7 mouse cellular contexts compared by ENCODE assay signal in genomic region chr17:48041351-48042287, GRCm38 (mm10). TPM values are rescaled to one million over a fixed set of nuclear protein-coding genes. Genes with fewer than 3 reads are reported as not detected.
DNase-seq lines count a peak whose midpoint lies in the region; ATAC-seq and TF ChIP-seq lines count a peak whose summit lies in the region.

No protein-coding gene starts in this region.

- intact Hi-C loops in left cerebral cortex, adult 2 months (cut with DNase I): loop anchor here (2.0 kb wide), 1 partner anchor 117 kb away; the partner anchor contains the start of gene Foxp4

- no peaks in the 10 kb centered on the region for H3K9me3 ChIP-seq in ES-E14 (ENCODE audit: control insufficient read depth, insufficient read depth, low read depth, low read length)
- H3K9me3 ChIP-seq in forebrain, postnatal 0 days (ENCODE audit: low read length): no peaks in the 10 kb centered on the region
- no peaks in the 10 kb centered on the region for H3K9me3 ChIP-seq in hindbrain, embryonic 14.5 days (ENCODE audit: control insufficient read depth, low read length)

- no peaks in the 10 kb centered on the region for H3K36me3 ChIP-seq in ES-E14 (ENCODE audit: control insufficient read depth, insufficient read depth, low read length, poor library complexity, severe bottlenecking)
- H3K36me3 ChIP-seq in forebrain, postnatal 0 days (ENCODE audit: insufficient read depth): no peaks in the 10 kb centered on the region
- H3K36me3 ChIP-seq in hindbrain, embryonic 14.5 days (replicated peaks; ENCODE audit: control insufficient read depth, insufficient read depth): no peaks in the 10 kb centered on the region
- H3K36me3 ChIP-seq in small intestine, adult 2 months (ENCODE audit: control insufficient read depth, insufficient read depth, low read length): no peaks in the 10 kb centered on the region

- WGBS in bone marrow, adult 2 months: 10% methylated on average over 29 of the region's 29 CpGs
- WGBS in forebrain, postnatal 0 days: 11% methylated on average over 29 of the region's 29 CpGs
- 4% methylated on average over 29 of the region's 29 CpGs for WGBS in hindbrain, embryonic 14.5 days
- 10% methylated on average over 29 of the region's 29 CpGs for WGBS in small intestine, adult 2 months

- peaks cover 12% of the 10 kb centered on the region for H3K27me3 ChIP-seq in forebrain, postnatal 0 days (ENCODE audit: insufficient read depth, low read length)
- peaks cover 38% of the 10 kb centered on the region for H3K27me3 ChIP-seq in hindbrain, embryonic 14.5 days (ENCODE audit: control insufficient read depth, insufficient read depth, low read length)
- no peaks in the 10 kb centered on the region for H3K27me3 ChIP-seq in small intestine, adult 2 months (ENCODE audit: control insufficient read depth, insufficient read depth, low read length)

- TF ChIP-seq POLR2A in bone marrow, adult 2 months (IDR thresholded peaks at IDR 0.05; ENCODE audit: borderline replicate concordance, control insufficient read depth, low read depth, low read length): no peak; the same call in 1 of the 2 replicates
- peak; percentile 47; the same call in 1 of the 2 replicates for TF ChIP-seq POLR2A in small intestine, adult 2 months (IDR thresholded peaks at IDR 0.05; ENCODE audit: low read depth, low read length)

- H3K4me2 ChIP-seq in forebrain, postnatal 0 days (ENCODE audit: low read depth): peak overlapping the region; percentile 31
- H3K4me2 ChIP-seq in hindbrain, embryonic 14.5 days (replicated peaks): peak overlapping the region; percentile 26

- in situ Hi-C loops in ES-E14 (cut with MboI; ENCODE audit: low sequenced_read_pairs in 2 of 2, unreplicated experiment in 2 of 2): no loop called here

- peaks cover 5 to 12% of the 10 kb centered on the region in 2 experiments for H3K4me1 ChIP-seq in ES-E14 (ENCODE audit: control insufficient read depth in 2 of 2, insufficient read depth in 2 of 2, low read length in 2 of 2, poor library complexity in 1 of 2)
- peaks cover 3% of the 10 kb centered on the region for H3K4me1 ChIP-seq in bone marrow, adult 2 months (ENCODE audit: control insufficient read depth, insufficient read depth, low read length)
- H3K4me1 ChIP-seq in forebrain, postnatal 0 days (ENCODE audit: insufficient read depth): no peaks in the 10 kb centered on the region
- peaks cover 4% of the 10 kb centered on the region; the same call in 1 of the 2 replicates for H3K4me1 ChIP-seq in hindbrain, embryonic 14.5 days (replicated peaks; ENCODE audit: control insufficient read depth, insufficient read depth, low read length)
- H3K4me1 ChIP-seq in small intestine, adult 2 months (ENCODE audit: control insufficient read depth, insufficient read depth, insufficient read length, low read length): peaks cover 12% of the 10 kb centered on the region

- peak overlapping the region; percentile 41; the same call in 1 of the 2 replicates for H3K27ac ChIP-seq in ES-E14 (ENCODE audit: insufficient read depth, low read depth, low read length, poor library complexity, severe bottlenecking)
- peak overlapping the region; percentile 3; the same call in 1 of the 2 replicates for H3K27ac ChIP-seq in bone marrow, adult 2 months (ENCODE audit: control insufficient read depth, insufficient read depth, low read depth, low read length, poor library complexity)
- peak overlapping the region; percentile 30; the same call in 1 of the 2 replicates for H3K27ac ChIP-seq in forebrain, postnatal 0 days (ENCODE audit: low read depth, low read length)
- no peak overlapping the region for H3K27ac ChIP-seq in hindbrain, embryonic 14.5 days
- no peak overlapping the region; the same call in 1 of the 2 replicates for H3K27ac ChIP-seq in left cerebral cortex, adult 2 months
- peak overlapping the region; percentile 76 for H3K27ac ChIP-seq in small intestine, adult 2 months (ENCODE audit: insufficient read depth, low read depth, low read length)

- peak overlapping the region; percentile 49 to 56 for H3K4me3 ChIP-seq in ES-E14 (ENCODE audit: insufficient read depth in 1 of 2, low read depth in 1 of 2, low read length in 2 of 2, poor library complexity in 1 of 2, severe bottlenecking in 1 of 2)
- peak overlapping the region; percentile 2 for H3K4me3 ChIP-seq in bone marrow, adult 2 months (replicated peaks; ENCODE audit: control insufficient read depth, low read depth, low read length)
- H3K4me3 ChIP-seq in forebrain, postnatal 0 days (ENCODE audit: low read depth, low read length): no peak overlapping the region
- no peak overlapping the region for H3K4me3 ChIP-seq in hindbrain, embryonic 14.5 days (replicated peaks; ENCODE audit: low read length)
- no peak overlapping the region for H3K4me3 ChIP-seq in left cerebral cortex, adult 2 months
- peak overlapping the region; percentile 61 for H3K4me3 ChIP-seq in small intestine, adult 2 months (ENCODE audit: low read depth, low read length)

- TF ChIP-seq CTCF in bone marrow, adult 2 months (IDR thresholded peaks at IDR 0.05; ENCODE audit: control insufficient read depth, insufficient read depth, low read length): no peak
- no peak for TF ChIP-seq CTCF in forebrain, postnatal 0 days (IDR thresholded peaks at IDR 0.05; ENCODE audit: low read depth)
- no peak for TF ChIP-seq CTCF in left cerebral cortex, adult 2 months (IDR thresholded peaks at IDR 0.05)
- no peak for TF ChIP-seq CTCF in small intestine, adult 2 months (IDR thresholded peaks at IDR 0.05; ENCODE audit: extremely low read depth, insufficient read length, insufficient replicate concordance, low read depth, low read length)

- peak; percentile 92 for ATAC-seq in forebrain, postnatal 0 days
- 0 out of 2 replicates have a peak, but pooled peaks have one; percentile 68 for ATAC-seq in hindbrain, embryonic 14.5 days (ENCODE audit: low FRiP score)
- ATAC-seq in megakaryocyte, adult 5-6 weeks (ENCODE audit: poor library complexity, severe bottlenecking): peak; percentile 29; the same call in 1 of the 2 replicates

- peak overlapping the region; percentile 62 for H3K9ac ChIP-seq in ES-E14 (ENCODE audit: insufficient read depth, low read depth, low read length, poor library complexity, severe bottlenecking)
- no peak overlapping the region for H3K9ac ChIP-seq in forebrain, postnatal 0 days
- no peak overlapping the region for H3K9ac ChIP-seq in hindbrain, embryonic 14.5 days

- no peak for DNase-seq in ES-E14 (ENCODE audit: low read depth, low spot score)
- peak; percentile 83 for DNase-seq in forebrain, postnatal 0 days
- peak; percentile 79 for DNase-seq in hindbrain, embryonic 14.5 days (ENCODE audit: low spot score)
- peak; percentile 35 to 47 for DNase-seq in left cerebral cortex, adult 2 months (ENCODE audit: extremely low spot score in 1 of 2, low spot score in 2 of 2)

TF ChIP-seq in ES-E14, 5 proteins besides CTCF, POLR2A, EP300 and RAD21:
- TF ChIP-seq CHD2 (IDR thresholded peaks at IDR 0.05; ENCODE audit: low read depth, low read length) (no peak), HCFC1 (IDR thresholded peaks at IDR 0.05; ENCODE audit: borderline replicate concordance, insufficient read depth, low read length) (no peak), ZNF384 (IDR thresholded peaks at IDR 0.05; ENCODE audit: low read depth, low read length) (no peak), MAFK (IDR thresholded peaks at IDR 0.05; ENCODE audit: insufficient read depth, low read depth, low read length) (no peak), ZC3H11A (IDR thresholded peaks at IDR 0.05; ENCODE audit: borderline replicate concordance, low read depth, low read length) (no peak)
TF ChIP-seq in ES-E14: peak in this region for 0.

RNA-seq across cellular contexts. Expression of gene 1700122O11Rik, which starts 3.5 kb away (rescaled TPM):
- total RNA-seq in ES-E14 (2012; rRNA removed): not detected in 2 replicates
- not detected in 2 replicates for polyA plus RNA-seq in bone marrow, adult 2 months (2011; ENCODE audit: insufficient read depth, insufficient read length, low replicate concordance, missing spikeins)
- not detected in 2 replicates for total RNA-seq in forebrain, postnatal 0 days (2014; rRNA removed)
- polyA plus RNA-seq in forebrain, postnatal 0 days (2015; fragmentation: Nextera tagmentation; extraction: Ambion mirVana): not detected in 2 replicates
- not detected in 2 replicates for polyA plus RNA-seq in hindbrain, embryonic 14.5 days (2014; fragmentation: Nextera tagmentation; extraction: Ambion mirVana)
- total RNA-seq in left cerebral cortex, adult 2 months (2021): not detected
- not detected in 2 replicates for total RNA-seq in megakaryocyte, adult 5-6 weeks (2015)
- total RNA-seq in megakaryocyte, adult 5-6 weeks (2017): not detected in 2 replicates
- not detected in 2 replicates for polyA plus RNA-seq in small intestine, adult 2 months (2012; rRNA removed)

RNA-seq across cellular contexts. Expression of gene 1700067P10Rik, which starts 47.5 kb away (rescaled TPM):
- total RNA-seq in ES-E14 (2012; rRNA removed): not detected in 2 replicates
- polyA plus RNA-seq in bone marrow, adult 2 months (2011; ENCODE audit: insufficient read depth, insufficient read length, low replicate concordance, missing spikeins): not detected in 2 replicates
- not detected in 2 replicates for total RNA-seq in forebrain, postnatal 0 days (2014; rRNA removed)
- polyA plus RNA-seq in forebrain, postnatal 0 days (2015; fragmentation: Nextera tagmentation; extraction: Ambion mirVana): not detected in 2 replicates
- 0.18 TPM in 1 of 2 replicates, not detected in the other for polyA plus RNA-seq in hindbrain, embryonic 14.5 days (2014; fragmentation: Nextera tagmentation; extraction: Ambion mirVana)
- not detected for total RNA-seq in left cerebral cortex, adult 2 months (2021)
- not detected in 2 replicates for total RNA-seq in megakaryocyte, adult 5-6 weeks (2015)
- not detected in 2 replicates for total RNA-seq in megakaryocyte, adult 5-6 weeks (2017)
- not detected in 2 replicates for polyA plus RNA-seq in small intestine, adult 2 months (2012; rRNA removed)

Comparison
In these comparisons a context has a peak if more than half of its experiments do, and no peak if none do; other contexts are left out.
1. H3K27ac ChIP-seq: peak in ES-E14 (single experiment), bone marrow, adult 2 months (single experiment), forebrain, postnatal 0 days (single experiment) and small intestine, adult 2 months (single experiment); none in hindbrain, embryonic 14.5 days (single experiment) and left cerebral cortex, adult 2 months (single experiment).
2. H3K4me3 ChIP-seq: peak in ES-E14 (2 of 2), bone marrow, adult 2 months (single experiment) and small intestine, adult 2 months (single experiment); none in forebrain, postnatal 0 days (single experiment), hindbrain, embryonic 14.5 days (single experiment) and left cerebral cortex, adult 2 months (single experiment).
3. ATAC-seq: peak in every context shown above with its lines; median percentile 92 in forebrain, postnatal 0 days; 68 in hindbrain, embryonic 14.5 days; 29 in megakaryocyte, adult 5-6 weeks.